Mouse (Mus musculus) testis, postnatal 10 days (tissue): ENCODE results near the gene Cnn2.
A peak's percentile ranks its signal among the peaks of the same experiment; 100 is the strongest.
"Not testable (repeated sequence)": the region's sequence is repeated elsewhere in the genome, so short reads cannot be mapped to it uniquely, and the experiment has no call there.

Experiments used
- DNase-seq: peaks from one replicate; pipeline ENCODE4 v3.0.0; 2021; ENCODE audit warnings: low spot score

Cnn2 gene

DNA sequence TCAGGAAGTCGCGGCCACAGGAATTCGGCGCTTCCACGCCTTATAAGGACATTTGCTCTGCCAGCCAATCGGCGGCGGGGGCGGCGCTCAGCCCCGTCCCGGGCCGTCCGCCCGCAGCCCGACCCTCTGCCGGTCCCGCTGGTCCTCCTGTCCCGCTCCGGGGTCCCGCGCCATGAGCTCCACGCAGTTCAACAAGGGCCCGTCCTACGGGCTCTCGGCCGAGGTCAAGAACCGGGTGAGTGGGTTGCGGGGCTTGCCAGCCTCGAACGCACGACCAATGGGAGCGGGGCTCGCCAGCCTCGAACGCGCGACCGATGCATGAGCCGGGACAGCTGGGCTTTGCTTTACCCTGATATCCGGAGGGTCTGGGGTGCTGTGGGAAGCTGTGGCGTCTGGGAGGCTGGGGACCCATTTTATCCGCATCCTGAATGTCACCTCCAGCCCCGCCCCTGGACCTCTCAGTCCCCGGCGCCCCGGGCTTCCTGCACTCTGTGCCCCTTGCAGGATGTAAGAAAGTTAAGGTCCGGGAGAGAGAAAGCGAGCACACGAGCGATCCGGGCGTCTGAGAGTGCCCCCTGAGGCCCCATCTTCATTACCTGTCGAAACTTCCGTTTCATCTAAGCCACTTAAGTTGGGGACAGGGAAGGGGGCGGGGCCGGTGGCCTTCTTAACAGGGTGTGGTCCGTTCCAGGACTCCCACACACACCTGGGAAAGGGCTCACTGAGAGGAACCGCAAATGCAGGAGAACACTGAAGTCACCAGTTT, at the start of gene Cnn2:
Gene Cnn2, plus strand, starts transcription at position 79 of the 766 bp plus-strand sequence.
- DNase-seq, result peak; percentile 76

DNA sequence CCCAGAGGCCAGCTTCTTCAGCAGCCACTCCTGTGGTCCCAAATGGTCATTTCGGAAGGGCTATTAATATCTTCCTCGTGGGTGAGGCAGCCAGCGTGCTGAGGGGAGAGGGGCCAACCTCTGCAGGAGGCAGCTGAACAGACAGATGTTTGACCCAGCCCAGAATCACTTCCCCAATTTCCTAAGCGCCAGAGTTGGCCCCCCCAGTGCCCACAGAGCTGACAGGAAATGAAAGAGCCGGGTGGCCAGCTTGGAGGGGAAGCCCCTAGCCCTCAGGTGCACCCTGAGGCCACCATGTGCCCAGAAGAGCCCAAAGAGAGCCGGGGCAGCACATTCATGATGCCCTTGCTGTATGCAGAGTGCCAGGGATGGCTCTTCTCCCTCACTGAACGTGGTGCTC, 47.6 kb upstream of the Cnn2 start:
- no peak for DNase-seq

GRCm38 (mm10) chr10:79942988-79943387, 45.4 kb upstream of the Cnn2 start:
- DNase-seq, result no peak

- no peak for DNase-seq
Measured at GRCm38 (mm10) chr10:79943471-79943901, 44.9 kb upstream of the Cnn2 start.

DNA sequence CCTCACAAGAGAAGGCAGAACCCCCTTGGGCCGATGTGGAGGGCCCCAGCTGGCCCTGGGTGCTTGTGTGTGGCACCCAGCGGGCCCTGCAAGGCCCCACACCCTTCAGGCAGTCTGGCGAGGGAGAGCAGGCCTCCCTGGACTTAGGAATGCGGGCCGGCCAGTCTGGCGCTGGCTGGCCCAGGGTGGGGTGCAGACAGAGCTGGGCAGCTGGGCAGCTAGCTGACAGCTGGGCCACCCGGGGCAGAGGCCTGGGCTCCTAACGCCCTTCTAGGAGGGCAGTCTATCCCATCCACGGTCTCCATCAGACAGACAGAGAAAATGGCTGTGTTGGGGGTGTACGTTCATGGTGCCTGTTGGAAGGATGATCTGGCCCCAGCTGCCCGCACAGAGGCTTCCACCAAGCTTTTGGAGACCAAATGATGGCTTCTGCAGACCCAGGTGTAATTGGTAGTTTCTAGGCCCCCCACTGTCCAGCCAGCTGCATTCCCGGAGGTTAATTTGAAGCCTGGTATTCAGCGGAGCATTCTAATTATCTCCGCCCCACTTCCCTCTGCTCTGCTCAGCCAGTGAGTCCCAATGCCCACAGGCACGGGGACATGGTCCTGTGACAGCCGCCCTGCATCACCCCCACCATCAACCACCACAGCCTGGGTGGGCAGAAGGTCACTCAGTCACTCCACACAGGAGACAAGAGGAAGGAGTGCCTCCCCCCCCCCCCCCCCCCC, 42.7 kb upstream of the Cnn2 start:
- DNase-seq, result no peak

DNA sequence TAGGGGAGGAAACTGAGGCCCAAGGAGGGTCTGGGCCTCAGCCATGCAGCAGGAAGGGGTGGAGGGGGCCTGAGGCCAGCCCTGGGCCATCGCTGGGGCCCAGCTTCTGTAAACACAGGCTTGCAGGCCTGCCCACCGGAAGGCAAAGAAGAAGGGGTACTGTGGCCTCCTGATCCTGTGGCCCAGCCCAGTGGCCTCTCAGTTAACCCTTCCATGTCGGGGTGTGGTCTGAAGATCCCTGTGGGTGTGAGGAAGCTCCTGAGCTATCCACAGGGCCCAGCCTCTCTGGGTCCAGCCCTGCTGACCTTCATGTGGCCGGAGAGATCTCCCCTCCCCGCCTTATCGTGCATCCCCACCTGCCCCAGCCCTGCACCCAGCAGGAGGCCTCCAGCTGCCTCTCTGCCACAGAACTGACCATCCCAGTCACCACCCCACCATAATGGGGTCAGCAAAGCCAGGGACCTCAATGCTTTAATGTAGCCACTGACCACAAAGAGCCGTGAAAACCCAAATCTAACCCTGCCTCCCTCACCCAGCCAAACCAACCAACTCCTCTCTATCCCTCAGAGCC, 41.5 kb upstream of the Cnn2 start:
- DNase-seq, result no peak

- DNase-seq, result no peak
Measured at GRCm38 (mm10) chr10:79947502-79947901, 40.9 kb upstream of the Cnn2 start.

- no peak for DNase-seq
Measured at GRCm38 (mm10) chr10:79949873-79950272, 38.5 kb upstream of the Cnn2 start.

GRCm38 (mm10) chr10:79950661-79951060, 37.7 kb upstream of the Cnn2 start:
- DNase-seq, result no peak

DNA sequence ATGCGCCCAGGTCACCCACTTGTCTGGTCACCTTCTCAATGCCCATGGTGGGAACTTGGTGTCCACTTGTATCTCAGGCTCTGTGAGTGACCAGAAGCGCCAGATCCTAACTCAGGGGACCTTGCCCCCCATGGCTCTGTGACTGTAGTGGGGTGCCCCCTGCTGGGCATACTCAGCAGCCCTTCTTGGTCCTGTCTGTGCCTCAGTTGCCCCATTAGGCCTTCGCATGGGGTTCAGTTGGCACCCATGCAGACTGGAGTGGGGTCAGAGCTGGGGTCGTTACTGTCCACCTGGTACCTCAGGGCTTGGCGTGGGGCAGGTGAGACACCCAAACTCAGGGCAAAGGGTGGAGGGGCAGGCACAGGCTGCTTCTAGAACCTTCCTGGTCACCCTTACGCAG, 34.4 kb upstream of the Cnn2 start:
- no peak for DNase-seq

DNA sequence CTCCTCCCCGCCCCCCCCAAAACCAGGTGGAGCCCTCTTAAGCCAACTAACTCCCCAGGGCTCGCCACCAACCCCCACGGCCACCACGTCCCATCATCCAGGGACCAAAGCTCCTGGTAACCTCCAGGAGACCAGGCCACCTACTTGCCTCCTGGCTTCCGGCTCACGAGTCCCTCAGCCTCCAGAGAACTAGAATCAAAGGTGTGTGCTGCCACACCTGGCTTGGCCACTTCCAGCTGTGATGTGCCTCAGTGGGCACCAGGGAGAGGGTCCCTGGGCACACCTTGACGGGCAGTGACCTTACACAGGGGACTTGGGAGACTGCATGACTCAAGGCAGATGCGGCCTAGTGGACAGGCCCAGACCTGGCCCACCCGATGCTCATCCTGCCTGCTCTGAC, 32.7 kb upstream of the Cnn2 start:
- DNase-seq, result no peak

DNA sequence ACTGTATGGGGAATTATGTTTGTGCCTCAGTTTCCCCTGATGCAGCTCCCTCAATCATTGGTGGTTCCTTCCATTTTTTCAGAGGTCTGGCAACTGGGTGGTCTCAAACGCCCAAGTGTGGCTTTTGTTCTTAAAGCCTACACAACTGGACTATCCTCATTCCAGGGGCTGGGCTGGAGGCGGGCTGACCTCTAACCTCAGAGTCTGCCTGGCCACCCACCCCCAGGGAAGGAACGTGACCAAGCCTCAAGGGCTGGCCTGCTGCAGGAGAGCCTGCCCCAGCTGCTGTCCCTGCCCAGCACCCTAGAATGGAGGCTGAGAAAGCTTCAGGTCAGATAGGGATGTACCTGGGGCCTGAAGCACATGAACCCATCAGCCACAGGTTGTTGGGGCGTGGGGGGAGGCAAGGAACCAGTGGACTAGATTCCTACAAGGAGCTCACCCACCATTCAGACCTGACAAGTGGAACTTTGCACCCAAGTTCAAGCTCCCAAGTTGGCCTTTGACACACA, 31.7 kb upstream of the Cnn2 start:
- DNase-seq, result no peak

DNA sequence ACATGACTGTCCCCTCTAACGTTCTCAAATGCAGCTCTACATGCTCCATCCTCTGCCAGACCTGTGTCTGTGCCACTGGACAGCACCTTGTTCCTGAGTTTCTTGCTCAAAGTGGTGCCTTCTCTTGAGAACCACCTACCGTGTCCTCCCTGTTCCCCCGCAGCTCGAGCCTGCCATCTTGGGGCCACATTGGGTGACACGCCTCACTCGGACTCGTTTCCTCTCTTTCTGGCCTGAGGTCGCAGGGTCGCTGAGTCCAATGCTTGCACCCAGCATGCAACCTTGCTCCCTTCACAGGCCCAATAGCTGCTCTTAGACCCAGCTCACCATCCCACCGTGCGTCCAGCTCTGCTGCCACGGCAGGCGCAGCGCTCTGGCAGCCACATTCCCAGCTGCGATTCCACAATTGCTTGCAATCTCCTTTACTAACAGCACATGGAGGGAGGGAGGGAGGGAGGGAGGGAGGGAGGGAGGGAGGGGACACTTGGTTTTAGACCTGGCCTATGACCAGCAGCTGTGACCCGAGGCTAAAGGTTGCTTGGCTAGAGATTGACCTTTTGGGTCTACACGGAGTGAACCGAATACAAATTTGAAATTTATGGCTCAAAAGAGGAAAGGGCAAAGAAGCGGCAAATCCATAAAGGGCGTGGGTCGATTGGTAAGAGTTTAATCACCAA, 30.1 kb upstream of the Cnn2 start:
- peak; percentile 93 for DNase-seq

- DNase-seq, result not testable (repeated sequence)
Measured at GRCm38 (mm10) chr10:79959412-79959811, 29.0 kb upstream of the Cnn2 start.

DNA sequence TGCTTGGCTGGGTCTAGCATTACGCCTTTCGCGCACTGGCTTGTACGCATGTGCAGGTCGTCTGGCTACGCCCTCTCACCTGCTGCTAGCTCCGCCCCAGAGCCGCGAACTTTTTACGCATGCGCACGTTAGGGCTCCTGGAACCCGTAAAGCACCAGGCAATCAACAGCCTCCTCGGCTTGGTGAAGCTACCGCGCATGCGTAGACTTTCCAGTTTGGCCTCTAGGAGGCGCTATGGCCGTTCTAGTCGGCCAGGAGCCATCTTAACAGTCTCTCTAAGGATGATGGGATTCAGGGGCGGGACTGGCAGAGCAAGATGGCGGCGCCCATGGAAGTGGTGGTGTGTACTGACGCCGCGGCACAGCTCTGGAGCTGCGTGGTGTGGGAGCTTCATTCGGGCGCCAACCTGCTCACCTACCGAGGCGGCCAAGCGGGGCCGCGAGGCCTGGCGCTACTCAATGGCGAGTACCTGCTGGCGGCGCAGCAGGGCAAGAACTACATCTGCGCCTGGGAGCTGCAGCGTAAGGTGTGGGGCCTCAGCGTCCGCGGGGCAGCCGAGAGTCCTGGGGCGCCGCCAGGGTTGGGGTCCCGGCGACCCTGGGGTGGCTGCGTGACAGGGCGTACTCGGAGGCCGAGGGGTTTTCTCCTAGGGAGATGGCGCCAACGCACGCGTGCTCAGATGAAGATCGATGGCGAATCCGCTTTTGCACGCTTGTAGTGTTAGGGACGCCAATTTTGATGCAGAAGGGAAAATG, 28.4 kb upstream of the Cnn2 start, which contains the start of gene Wdr18:
Gene Wdr18, plus strand, starts transcription at position 306 of the 755 bp plus-strand sequence.
- DNase-seq, result peak; percentile 99

GRCm38 (mm10) chr10:79960671-79961294, 27.6 kb upstream of the Cnn2 start:
- no peak for DNase-seq

GRCm38 (mm10) chr10:79964727-79965126, 23.7 kb upstream of the Cnn2 start:
- no peak for DNase-seq

DNA sequence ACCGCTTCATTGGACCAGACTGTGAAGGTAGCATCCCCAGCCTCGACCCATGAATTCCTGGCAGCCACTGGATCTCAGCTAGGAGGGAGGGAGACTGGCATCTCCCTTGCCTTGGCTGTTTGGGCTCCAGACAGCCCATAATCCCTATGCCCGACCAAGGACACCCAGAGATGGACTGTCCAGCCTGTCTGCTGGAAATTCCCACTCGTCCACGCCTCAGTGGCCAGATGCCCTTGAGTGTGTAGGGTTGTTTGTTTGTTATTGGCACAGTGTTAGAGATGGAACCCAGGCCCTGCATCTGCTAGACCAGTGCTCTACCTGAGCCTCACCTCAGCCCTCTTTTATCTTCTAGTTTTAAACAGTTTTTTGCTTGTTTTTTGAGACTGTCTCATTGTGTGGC, 23.1 kb upstream of the Cnn2 start:
- no peak for DNase-seq

- DNase-seq, result no peak
Measured at GRCm38 (mm10) chr10:79966886-79967400, 21.4 kb upstream of the Cnn2 start.

DNA sequence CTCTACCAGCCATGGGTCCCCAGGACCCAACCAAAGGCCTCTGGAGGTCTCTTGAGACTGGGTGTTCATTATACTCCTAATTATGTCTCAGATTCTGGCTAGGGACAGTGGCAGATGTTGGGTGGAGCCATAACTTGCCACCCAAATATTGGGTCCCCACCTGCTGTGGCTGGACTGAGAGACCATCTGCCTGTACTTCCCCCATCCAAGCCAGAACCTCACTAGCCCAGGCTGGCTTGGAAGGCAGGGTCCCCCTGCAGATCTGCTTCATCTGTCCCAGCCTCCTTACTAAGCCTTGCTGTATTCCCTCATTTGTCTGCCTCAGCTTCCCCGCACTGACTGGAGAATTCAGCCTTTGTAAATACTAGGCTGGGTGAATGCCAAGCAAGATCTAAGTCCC, 20.2 kb upstream of the Cnn2 start:
- no peak for DNase-seq

- DNase-seq, result no peak
Measured at GRCm38 (mm10) chr10:79969124-79969568, 19.2 kb upstream of the Cnn2 start.
